Mouse (Mus musculus): ENCODE data around the gene Helz. TPM values are rescaled to one million over a fixed set of nuclear protein-coding genes. Genes with fewer than 3 reads are reported as not detected.
A peak's percentile ranks its signal among the peaks of the same experiment; 100 is the strongest.

Helz gene
- total RNA-seq, 1 experiment = 43.5 TPM

DNA sequence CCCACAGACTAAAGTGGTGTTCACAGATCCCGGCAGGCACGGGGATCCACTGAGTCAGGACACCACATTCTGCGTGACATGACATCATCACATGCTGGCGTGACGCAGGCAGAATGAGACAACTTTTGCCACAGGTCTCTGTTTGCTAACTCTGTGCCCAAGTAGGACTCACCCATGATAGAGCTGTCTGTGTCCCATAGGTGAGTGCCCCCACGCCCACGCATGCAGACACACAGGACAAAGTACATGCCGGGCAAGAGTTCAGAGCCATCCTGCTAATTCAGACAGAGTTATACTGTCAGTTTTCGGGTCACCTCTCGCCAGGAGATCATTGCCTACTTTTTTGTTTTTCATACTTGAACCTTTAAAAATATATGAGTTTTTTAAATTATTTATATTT lies 140.8 kb downstream of the Helz start:
- Histone ChIP-seq H3K36me3 (ENCODE audit: control insufficient read depth, insufficient read depth, low read length, poor library complexity, severe bottlenecking) (peaks cover 16% of the 10 kb centered on the region; the same call in 1 of the 2 replicates), H3K4me1 (ENCODE audit: control insufficient read depth in 2 of 2, insufficient read depth in 2 of 2, low read length in 2 of 2, poor library complexity in 1 of 2) (peaks cover 0 to 15% of the 10 kb centered on the region in 2 experiments; a peak in 2 of 4 replicates), H3K27ac (ENCODE audit: insufficient read depth, low read depth, low read length, poor library complexity, severe bottlenecking) (no peak overlapping the region), H3K9ac (ENCODE audit: insufficient read depth, low read depth, low read length, poor library complexity, severe bottlenecking) (no peak overlapping the region), H3K9me3 (ENCODE audit: control insufficient read depth, insufficient read depth, low read depth, low read length) (no peaks in the 10 kb centered on the region), H3K4me3 (ENCODE audit: insufficient read depth in 1 of 2, low read depth in 1 of 2, low read length in 2 of 2, poor library complexity in 1 of 2, severe bottlenecking in 1 of 2) (no peak overlapping the region)
- TF ChIP-seq CHD2 (IDR thresholded peaks at IDR 0.05; ENCODE audit: low read depth, low read length) (no peak), ZC3H11A (IDR thresholded peaks at IDR 0.05; ENCODE audit: borderline replicate concordance, low read depth, low read length) (no peak)
- in situ Hi-C loops (cut with MboI; ENCODE audit: low sequenced_read_pairs in 2 of 2, unreplicated experiment in 2 of 2) = no loop called here
- DNase-seq (ENCODE audit: low read depth, low spot score) = no peak

DNA sequence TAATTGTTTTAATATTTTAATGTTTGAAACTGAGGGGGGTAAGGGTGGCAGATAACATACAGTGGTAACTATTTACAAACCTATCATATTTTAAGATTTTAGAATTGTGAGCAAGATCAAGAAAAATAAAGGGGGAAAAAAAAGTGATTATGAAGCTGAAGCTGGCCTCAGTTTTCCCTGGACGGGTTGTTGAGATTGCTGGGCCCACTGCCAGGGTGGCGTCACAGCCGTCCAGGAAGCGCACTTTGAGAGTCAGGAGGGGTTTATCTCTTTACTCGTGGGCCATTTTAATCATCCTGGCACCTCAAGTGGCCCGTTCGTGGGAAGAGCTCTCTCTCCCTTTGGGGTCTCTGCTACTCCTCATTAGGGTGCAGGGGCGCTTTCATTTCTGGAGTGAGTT lies 143.8 kb downstream of the Helz start:
- no peak overlapping the region for H3K27ac ChIP-seq (ENCODE audit: insufficient read depth, low read depth, low read length, poor library complexity, severe bottlenecking)
- no peak for DNase-seq (ENCODE audit: low read depth, low spot score)
- TF ChIP-seq CHD2 (IDR thresholded peaks at IDR 0.05; ENCODE audit: low read depth, low read length) (no peak), MAFK (IDR thresholded peaks at IDR 0.05; ENCODE audit: insufficient read depth, low read depth, low read length) (no peak), HCFC1 (IDR thresholded peaks at IDR 0.05; ENCODE audit: borderline replicate concordance, insufficient read depth, low read length) (no peak), ZC3H11A (IDR thresholded peaks at IDR 0.05; ENCODE audit: borderline replicate concordance, low read depth, low read length) (no peak), ZNF384 (IDR thresholded peaks at IDR 0.05; ENCODE audit: low read depth, low read length) (no peak)
- no peaks in the 10 kb centered on the region for H3K9me3 ChIP-seq (ENCODE audit: control insufficient read depth, insufficient read depth, low read depth, low read length)
- H3K9ac ChIP-seq (ENCODE audit: insufficient read depth, low read depth, low read length, poor library complexity, severe bottlenecking) = no peak overlapping the region
- peaks cover 7% of the 10 kb centered on the region; the same call in 1 of the 2 replicates for H3K36me3 ChIP-seq (ENCODE audit: control insufficient read depth, insufficient read depth, low read length, poor library complexity, severe bottlenecking)
- H3K4me1 ChIP-seq (ENCODE audit: control insufficient read depth in 2 of 2, insufficient read depth in 2 of 2, low read length in 2 of 2, poor library complexity in 1 of 2) = peaks cover 0 to under 1% of the 10 kb centered on the region in 2 experiments; a peak in 1 of 4 replicates
- in situ Hi-C loops (cut with MboI; ENCODE audit: low sequenced_read_pairs in 2 of 2, unreplicated experiment in 2 of 2) = no loop called here
- H3K4me3 ChIP-seq (ENCODE audit: insufficient read depth in 1 of 2, low read depth in 1 of 2, low read length in 2 of 2, poor library complexity in 1 of 2, severe bottlenecking in 1 of 2) = no peak overlapping the region

DNA sequence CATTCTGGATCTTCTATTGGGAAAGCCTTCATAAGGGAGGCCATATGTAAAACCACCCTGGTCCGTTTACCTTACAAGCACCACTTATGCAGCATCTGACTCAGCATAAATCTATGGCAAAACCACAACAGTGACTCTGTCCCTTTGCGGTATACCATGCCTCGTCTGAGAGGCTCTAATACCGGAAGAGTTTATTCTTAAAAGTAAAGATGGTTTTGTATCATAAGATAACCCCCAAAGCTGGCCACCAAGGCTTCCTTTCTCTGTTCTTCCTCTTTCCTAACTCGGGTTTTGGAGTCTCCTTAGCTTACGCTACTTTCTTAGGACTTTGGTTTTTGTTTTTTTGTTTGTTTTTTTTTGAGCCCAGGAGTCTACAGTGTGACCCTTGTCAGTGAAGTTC lies 145.6 kb downstream of the Helz start:
- no peak for DNase-seq (ENCODE audit: low read depth, low spot score)
- Histone ChIP-seq H3K4me1 (ENCODE audit: control insufficient read depth in 2 of 2, insufficient read depth in 2 of 2, low read length in 2 of 2, poor library complexity in 1 of 2) (no peaks in the 10 kb centered on the region), H3K4me3 (ENCODE audit: insufficient read depth in 1 of 2, low read depth in 1 of 2, low read length in 2 of 2, poor library complexity in 1 of 2, severe bottlenecking in 1 of 2) (no peak overlapping the region), H3K27ac (ENCODE audit: insufficient read depth, low read depth, low read length, poor library complexity, severe bottlenecking) (no peak overlapping the region), H3K36me3 (ENCODE audit: control insufficient read depth, insufficient read depth, low read length, poor library complexity, severe bottlenecking) (peaks cover 2% of the 10 kb centered on the region; the same call in 1 of the 2 replicates), H3K9me3 (ENCODE audit: control insufficient read depth, insufficient read depth, low read depth, low read length) (no peaks in the 10 kb centered on the region), H3K9ac (ENCODE audit: insufficient read depth, low read depth, low read length, poor library complexity, severe bottlenecking) (no peak overlapping the region)
- in situ Hi-C loops (cut with MboI; ENCODE audit: low sequenced_read_pairs in 2 of 2, unreplicated experiment in 2 of 2) = no loop called here
- no peak for TF ChIP-seq CHD2 (IDR thresholded peaks at IDR 0.05; ENCODE audit: low read depth, low read length)
- peak; percentile 61; the same call in 1 of the 2 replicates for TF ChIP-seq MAFK (IDR thresholded peaks at IDR 0.05; ENCODE audit: insufficient read depth, low read depth, low read length)

GRCm38 (mm10) chr11:107699967-107700366 lies 152.2 kb downstream of the Helz start:
- Histone ChIP-seq H3K4me1 (ENCODE audit: control insufficient read depth in 2 of 2, insufficient read depth in 2 of 2, low read length in 2 of 2, poor library complexity in 1 of 2) (peaks cover 2 to 3% of the 10 kb centered on the region in 2 experiments; a peak in 2 of 4 replicates), H3K27ac (ENCODE audit: insufficient read depth, low read depth, low read length, poor library complexity, severe bottlenecking) (no peak overlapping the region), H3K9me3 (ENCODE audit: control insufficient read depth, insufficient read depth, low read depth, low read length) (no peaks in the 10 kb centered on the region), H3K36me3 (ENCODE audit: control insufficient read depth, insufficient read depth, low read length, poor library complexity, severe bottlenecking) (no peaks in the 10 kb centered on the region), H3K9ac (ENCODE audit: insufficient read depth, low read depth, low read length, poor library complexity, severe bottlenecking) (no peak overlapping the region), H3K4me3 (ENCODE audit: insufficient read depth in 1 of 2, low read depth in 1 of 2, low read length in 2 of 2, poor library complexity in 1 of 2, severe bottlenecking in 1 of 2) (no peak overlapping the region)
- in situ Hi-C loops (cut with MboI; ENCODE audit: low sequenced_read_pairs in 2 of 2, unreplicated experiment in 2 of 2) = no loop called here
- DNase-seq (ENCODE audit: low read depth, low spot score) = no peak
- no peak for TF ChIP-seq HCFC1 (IDR thresholded peaks at IDR 0.05; ENCODE audit: borderline replicate concordance, insufficient read depth, low read length)
- no peak for TF ChIP-seq ZNF384 (IDR thresholded peaks at IDR 0.05; ENCODE audit: low read depth, low read length)
- TF ChIP-seq ZC3H11A (IDR thresholded peaks at IDR 0.05; ENCODE audit: borderline replicate concordance, low read depth, low read length) = no peak
- TF ChIP-seq MAFK (IDR thresholded peaks at IDR 0.05; ENCODE audit: insufficient read depth, low read depth, low read length) = no peak
- no peak for TF ChIP-seq CHD2 (IDR thresholded peaks at IDR 0.05; ENCODE audit: low read depth, low read length)
